Mouse (Mus musculus): Measurements from ENCODE around the gene Emp2. TPM values are rescaled to one million over a fixed set of nuclear protein-coding genes. Genes with fewer than 3 reads are reported as not detected.

Emp2 gene
- polyA plus RNA-seq, 1 experiment from 2014 or later, result 18.8 TPM

DNA sequence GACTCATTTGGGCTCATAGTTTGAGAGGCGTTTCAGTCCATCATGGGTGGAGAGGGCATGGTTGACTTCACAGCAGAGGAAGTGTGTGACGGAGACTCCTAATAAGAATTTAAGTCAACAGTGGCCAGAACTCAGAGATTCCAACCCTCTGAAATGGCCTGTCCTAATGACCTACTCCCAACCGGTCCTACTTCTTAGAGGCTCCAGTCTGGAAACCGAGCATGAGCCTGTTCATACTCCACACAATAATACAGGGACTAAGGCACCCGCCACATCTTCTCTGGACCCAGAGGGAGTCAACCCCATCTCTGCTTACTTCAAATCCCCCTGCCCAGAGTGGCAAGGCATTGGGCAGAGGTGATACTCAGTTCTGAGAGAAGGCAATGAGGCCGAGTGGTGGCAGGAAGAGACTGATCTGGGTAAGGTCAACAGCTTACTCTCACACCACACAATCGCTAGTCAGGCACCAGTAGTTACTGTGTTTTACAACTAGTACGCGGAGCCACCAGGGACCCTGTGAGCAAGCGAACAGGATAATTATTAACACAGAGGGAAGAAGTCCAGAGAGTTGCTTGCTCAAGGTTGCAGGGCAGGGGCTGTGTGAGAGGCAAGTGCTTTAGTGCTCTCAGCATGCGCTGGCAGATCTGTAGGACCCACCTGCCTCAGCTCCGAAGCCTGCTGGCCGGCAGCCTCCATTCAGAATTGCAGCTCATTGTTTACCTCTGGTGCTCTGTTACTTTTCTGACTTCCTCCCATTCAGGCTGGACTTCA, 14.0 kb upstream of the Emp2 start:
- no peaks in the 10 kb centered on the region for H3K36me3 ChIP-seq (ENCODE audit: control insufficient read depth, insufficient read depth, low read length)
- H3K4me3 ChIP-seq (ENCODE audit: low read depth, low read length), result no peak overlapping the region
- H3K4me2 ChIP-seq (ENCODE audit: low read length), result no peak overlapping the region
- no peaks in the 10 kb centered on the region for H3K9me3 ChIP-seq (replicated peaks; ENCODE audit: control insufficient read depth, low read length, poor library complexity, severe bottlenecking)
- H3K9ac ChIP-seq (ENCODE audit: low read depth, low read length), result no peak overlapping the region
- ATAC-seq, result no peak
- H3K27ac ChIP-seq (ENCODE audit: low read length), result no peak overlapping the region
- 62% methylated on average over 13 of the region's 13 CpGs for WGBS
- no peaks in the 10 kb centered on the region for H3K27me3 ChIP-seq (ENCODE audit: control insufficient read depth, insufficient read depth, low read depth, low read length)
- H3K4me1 ChIP-seq (ENCODE audit: control insufficient read depth, insufficient read depth, low read length), result no peaks in the 10 kb centered on the region

DNA sequence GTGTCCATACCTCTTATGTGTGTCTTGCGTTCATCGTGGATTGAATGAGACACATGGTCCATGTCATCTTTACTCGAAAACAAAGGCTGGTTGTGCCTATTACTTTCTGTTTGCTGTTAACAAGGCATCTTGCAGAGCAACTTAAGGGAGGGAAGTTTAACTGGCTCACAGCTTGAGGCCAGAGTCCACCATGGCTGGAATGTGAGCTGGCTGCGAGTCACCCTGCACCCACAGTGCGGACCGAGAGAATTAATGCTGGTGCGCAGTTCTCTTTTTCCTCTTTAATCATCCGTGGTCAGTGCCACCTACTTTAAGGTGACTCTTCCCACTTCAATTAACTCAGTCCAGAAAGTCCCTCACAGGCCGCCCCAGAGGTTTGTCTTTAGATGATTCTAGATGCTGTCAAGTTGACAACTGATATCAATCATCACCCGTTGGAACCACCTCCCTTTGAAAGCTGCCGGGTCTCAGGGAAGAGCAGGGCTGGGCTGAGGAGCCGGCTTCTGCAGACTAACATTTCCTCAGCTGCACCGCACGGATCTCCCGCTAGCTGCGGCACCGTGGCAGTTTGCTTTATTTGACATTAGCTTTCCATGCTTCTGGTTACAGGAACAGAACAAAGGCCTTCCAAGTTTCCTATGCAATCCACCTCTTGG, 6.3 kb upstream of the Emp2 start:
- H3K9ac ChIP-seq (ENCODE audit: low read depth, low read length), result no peak overlapping the region
- H3K4me3 ChIP-seq (ENCODE audit: low read depth, low read length), result no peak overlapping the region
- 64% methylated on average over 17 of the region's 17 CpGs for WGBS
- no peak overlapping the region for H3K27ac ChIP-seq (ENCODE audit: low read length)
- H3K4me2 ChIP-seq (ENCODE audit: low read length), result no peak overlapping the region
- H3K27me3 ChIP-seq (ENCODE audit: control insufficient read depth, insufficient read depth, low read depth, low read length), result no peaks in the 10 kb centered on the region
- H3K4me1 ChIP-seq (ENCODE audit: control insufficient read depth, insufficient read depth, low read length), result no peaks in the 10 kb centered on the region
- H3K9me3 ChIP-seq (replicated peaks; ENCODE audit: control insufficient read depth, low read length, poor library complexity, severe bottlenecking), result no peaks in the 10 kb centered on the region
- H3K36me3 ChIP-seq (ENCODE audit: control insufficient read depth, insufficient read depth, low read length), result no peaks in the 10 kb centered on the region
- ATAC-seq, result no peak

DNA sequence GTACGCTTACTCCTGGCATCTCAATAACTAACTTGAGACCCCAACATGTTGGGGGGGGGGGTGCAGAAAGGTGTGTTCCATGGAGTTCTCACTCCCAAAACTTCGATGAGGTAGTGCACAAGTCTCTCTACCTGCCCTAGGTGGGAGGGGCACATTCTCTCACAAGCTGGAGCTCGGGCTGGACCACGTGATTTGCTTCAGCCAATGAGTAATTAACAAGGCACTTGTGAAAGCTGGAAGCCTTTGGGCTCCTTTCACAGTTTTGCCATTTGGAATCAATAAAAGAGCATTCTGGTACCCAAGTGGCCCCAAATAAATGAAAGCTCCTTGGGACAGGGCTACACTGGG, 3.4 kb upstream of the Emp2 start:
- H3K4me2 ChIP-seq (ENCODE audit: low read length), result no peak overlapping the region
- H3K27ac ChIP-seq (ENCODE audit: low read length), result no peak overlapping the region
- H3K4me3 ChIP-seq (ENCODE audit: low read depth, low read length), result no peak overlapping the region
- 68% methylated on average over 4 of the region's 4 CpGs for WGBS
- no peaks in the 10 kb centered on the region for H3K9me3 ChIP-seq (replicated peaks; ENCODE audit: control insufficient read depth, low read length, poor library complexity, severe bottlenecking)
- no peak for ATAC-seq
- no peak overlapping the region for H3K9ac ChIP-seq (ENCODE audit: low read depth, low read length)
- H3K27me3 ChIP-seq (ENCODE audit: control insufficient read depth, insufficient read depth, low read depth, low read length), result peaks cover 19% of the 10 kb centered on the region
- H3K36me3 ChIP-seq (ENCODE audit: control insufficient read depth, insufficient read depth, low read length), result no peaks in the 10 kb centered on the region
- H3K4me1 ChIP-seq (ENCODE audit: control insufficient read depth, insufficient read depth, low read length), result peaks cover 10% of the 10 kb centered on the region

DNA sequence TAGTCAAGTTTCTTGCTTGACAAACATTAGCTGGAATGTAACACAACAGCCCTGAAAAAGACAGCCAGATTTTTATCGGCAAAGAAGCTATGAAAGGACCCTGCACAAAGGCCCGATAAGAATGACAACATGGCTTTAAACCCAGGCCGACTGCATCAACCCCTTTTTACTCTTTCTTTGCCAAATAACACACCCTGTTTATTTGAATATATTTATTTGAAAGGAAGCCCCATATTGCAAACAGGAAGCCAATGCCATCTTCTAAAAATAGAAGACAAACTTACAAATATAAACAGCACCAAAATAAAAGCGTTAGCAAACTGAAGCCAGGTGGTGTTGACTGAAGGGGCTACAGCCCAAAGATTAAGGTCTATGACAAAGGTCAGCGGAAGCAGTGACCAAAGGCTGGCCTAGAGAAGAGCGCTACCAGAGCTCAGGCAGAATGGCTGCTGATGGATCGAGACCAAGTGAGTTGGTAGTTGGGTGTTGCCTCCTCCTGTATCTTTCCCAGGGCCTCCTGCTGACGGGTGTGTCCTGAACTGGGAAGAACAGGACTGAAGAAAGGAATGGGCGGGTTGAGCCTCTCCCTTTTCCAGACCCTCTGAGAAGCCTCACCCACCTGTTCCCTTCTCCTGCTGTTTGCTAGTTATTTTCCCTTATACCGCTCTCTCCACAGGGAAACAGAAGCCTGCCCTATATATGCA, 2.9 kb upstream of the Emp2 start:
- no peak overlapping the region for H3K9ac ChIP-seq (ENCODE audit: low read depth, low read length)
- 81% methylated on average over 10 of the region's 10 CpGs for WGBS
- no peak overlapping the region for H3K4me3 ChIP-seq (ENCODE audit: low read depth, low read length)
- H3K4me1 ChIP-seq (ENCODE audit: control insufficient read depth, insufficient read depth, low read length), result peaks cover 10% of the 10 kb centered on the region
- no peaks in the 10 kb centered on the region for H3K9me3 ChIP-seq (replicated peaks; ENCODE audit: control insufficient read depth, low read length, poor library complexity, severe bottlenecking)
- no peaks in the 10 kb centered on the region for H3K36me3 ChIP-seq (ENCODE audit: control insufficient read depth, insufficient read depth, low read length)
- no peak for ATAC-seq
- H3K27ac ChIP-seq (ENCODE audit: low read length), result no peak overlapping the region
- H3K27me3 ChIP-seq (ENCODE audit: control insufficient read depth, insufficient read depth, low read depth, low read length), result peaks cover 20% of the 10 kb centered on the region
- H3K4me2 ChIP-seq (ENCODE audit: low read length), result no peak overlapping the region

DNA sequence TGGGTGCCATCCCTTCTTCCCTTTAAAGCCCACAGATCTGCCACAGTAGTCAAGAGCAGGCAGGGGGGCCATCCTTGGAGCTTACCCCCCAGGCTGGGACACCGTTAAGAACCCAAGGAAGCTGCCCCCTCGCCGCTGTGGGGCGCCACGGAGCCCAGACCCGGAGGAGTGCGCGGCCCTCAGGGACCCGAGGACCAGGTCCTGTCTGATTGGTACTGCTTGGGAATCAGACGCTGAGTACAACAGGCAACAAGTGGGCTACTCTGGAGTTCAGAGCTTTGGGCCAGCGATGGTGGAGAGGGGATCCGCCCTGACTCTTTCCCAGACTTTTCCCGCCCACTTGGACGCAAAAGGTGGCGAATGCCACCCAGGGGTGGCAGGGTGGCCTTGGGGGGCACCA, 542 bp downstream of the Emp2 start:
- Histone ChIP-seq H3K9ac (ENCODE audit: low read depth, low read length) (peak overlapping the region; percentile 64; the same call in 1 of the 2 replicates), H3K9me3 (replicated peaks; ENCODE audit: control insufficient read depth, low read length, poor library complexity, severe bottlenecking) (no peaks in the 10 kb centered on the region), H3K4me3 (ENCODE audit: low read depth, low read length) (peak overlapping the region; percentile 47), H3K4me1 (ENCODE audit: control insufficient read depth, insufficient read depth, low read length) (peaks cover 10% of the 10 kb centered on the region), H3K27ac (ENCODE audit: low read length) (no peak overlapping the region), H3K36me3 (ENCODE audit: control insufficient read depth, insufficient read depth, low read length) (no peaks in the 10 kb centered on the region), H3K4me2 (ENCODE audit: low read length) (peak overlapping the region; percentile 93), H3K27me3 (ENCODE audit: control insufficient read depth, insufficient read depth, low read depth, low read length) (peaks cover 20% of the 10 kb centered on the region)
- ATAC-seq, result peak; percentile 48; the same call in 1 of the 2 replicates
- 2% methylated on average over 15 of the region's 15 CpGs for WGBS

DNA sequence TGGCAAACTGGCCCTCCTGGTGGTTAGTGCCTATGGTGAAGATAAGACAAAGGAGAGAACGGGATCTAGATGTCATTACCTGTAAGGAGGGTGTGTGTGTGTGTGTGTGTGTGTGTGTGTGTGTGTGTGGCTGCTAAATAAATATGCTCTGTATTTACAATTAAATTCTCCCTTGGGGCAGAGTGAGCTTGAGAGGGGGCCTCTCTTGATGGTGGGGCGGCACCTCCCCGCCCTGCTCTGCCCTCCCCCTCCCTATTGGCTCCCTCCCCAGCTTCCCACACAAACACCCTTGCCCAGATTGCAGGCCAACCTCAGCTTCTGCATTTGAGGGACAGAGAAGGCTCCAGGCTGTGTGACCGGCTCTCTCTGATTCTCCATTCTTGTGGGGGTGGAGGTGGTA, 1.8 kb downstream of the Emp2 start:
- no peak overlapping the region for H3K4me2 ChIP-seq (ENCODE audit: low read length)
- no peak overlapping the region for H3K9ac ChIP-seq (ENCODE audit: low read depth, low read length)
- no peaks in the 10 kb centered on the region for H3K9me3 ChIP-seq (replicated peaks; ENCODE audit: control insufficient read depth, low read length, poor library complexity, severe bottlenecking)
- 88% methylated on average over 4 of the region's 4 CpGs for WGBS
- ATAC-seq, result no peak
- H3K4me1 ChIP-seq (ENCODE audit: control insufficient read depth, insufficient read depth, low read length), result peaks cover 10% of the 10 kb centered on the region
- H3K27ac ChIP-seq (ENCODE audit: low read length), result no peak overlapping the region
- H3K4me3 ChIP-seq (ENCODE audit: low read depth, low read length), result no peak overlapping the region
- peaks cover 20% of the 10 kb centered on the region for H3K27me3 ChIP-seq (ENCODE audit: control insufficient read depth, insufficient read depth, low read depth, low read length)
- no peaks in the 10 kb centered on the region for H3K36me3 ChIP-seq (ENCODE audit: control insufficient read depth, insufficient read depth, low read length)

DNA sequence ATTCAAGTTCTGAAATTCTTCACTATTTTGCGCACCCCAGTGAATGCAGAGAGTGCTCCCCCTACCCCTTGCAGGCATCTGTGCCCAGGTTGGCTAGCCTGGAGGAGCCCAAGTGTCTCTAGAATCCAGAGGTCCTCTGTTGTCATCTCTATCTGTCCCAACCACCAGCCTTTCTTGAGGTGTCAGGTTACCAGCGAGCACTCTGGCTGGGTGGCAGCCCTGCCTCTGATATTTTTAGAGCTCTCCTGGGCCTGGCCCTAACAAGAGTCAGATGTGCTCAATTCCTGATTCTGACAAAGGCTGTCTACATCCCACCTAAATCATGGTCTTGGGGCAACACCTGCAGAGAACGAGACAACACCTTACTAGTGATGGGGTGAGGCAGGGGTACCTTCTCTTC, 2.7 kb downstream of the Emp2 start:
- no peak for ATAC-seq
- Histone ChIP-seq H3K36me3 (ENCODE audit: control insufficient read depth, insufficient read depth, low read length) (no peaks in the 10 kb centered on the region), H3K4me1 (ENCODE audit: control insufficient read depth, insufficient read depth, low read length) (peaks cover 10% of the 10 kb centered on the region), H3K27ac (ENCODE audit: low read length) (no peak overlapping the region), H3K9me3 (replicated peaks; ENCODE audit: control insufficient read depth, low read length, poor library complexity, severe bottlenecking) (no peaks in the 10 kb centered on the region), H3K4me3 (ENCODE audit: low read depth, low read length) (no peak overlapping the region), H3K9ac (ENCODE audit: low read depth, low read length) (no peak overlapping the region), H3K4me2 (ENCODE audit: low read length) (no peak overlapping the region), H3K27me3 (ENCODE audit: control insufficient read depth, insufficient read depth, low read depth, low read length) (peaks cover 20% of the 10 kb centered on the region)
- 67% methylated on average over 3 of the region's 3 CpGs for WGBS

DNA sequence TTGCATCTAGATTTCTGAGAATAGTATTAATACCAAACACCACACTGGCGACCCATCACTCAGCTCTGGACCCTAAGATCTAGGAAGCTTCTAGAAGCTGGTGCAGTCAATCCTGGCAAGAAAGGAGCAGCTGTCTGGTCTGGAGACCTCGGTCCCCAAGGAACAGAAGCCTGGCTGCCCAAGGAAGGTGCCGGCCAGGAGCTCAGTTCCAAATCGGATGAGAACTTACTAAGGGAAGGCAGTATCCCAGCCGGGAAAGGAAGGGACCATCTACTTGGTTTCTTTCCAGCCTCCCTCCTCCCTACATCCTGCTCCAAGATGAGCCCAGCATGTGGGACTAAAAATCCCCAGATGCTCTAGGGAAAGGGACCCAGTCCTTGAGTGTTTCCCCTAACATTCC, 3.3 kb downstream of the Emp2 start:
- Histone ChIP-seq H3K27ac (ENCODE audit: low read length) (no peak overlapping the region), H3K4me3 (ENCODE audit: low read depth, low read length) (no peak overlapping the region), H3K9me3 (replicated peaks; ENCODE audit: control insufficient read depth, low read length, poor library complexity, severe bottlenecking) (no peaks in the 10 kb centered on the region), H3K36me3 (ENCODE audit: control insufficient read depth, insufficient read depth, low read length) (no peaks in the 10 kb centered on the region), H3K4me2 (ENCODE audit: low read length) (no peak overlapping the region), H3K9ac (ENCODE audit: low read depth, low read length) (no peak overlapping the region), H3K4me1 (ENCODE audit: control insufficient read depth, insufficient read depth, low read length) (peaks cover 10% of the 10 kb centered on the region), H3K27me3 (ENCODE audit: control insufficient read depth, insufficient read depth, low read depth, low read length) (peaks cover 20% of the 10 kb centered on the region)
- 88% methylated on average over 5 of the region's 5 CpGs for WGBS
- no peak for ATAC-seq

DNA sequence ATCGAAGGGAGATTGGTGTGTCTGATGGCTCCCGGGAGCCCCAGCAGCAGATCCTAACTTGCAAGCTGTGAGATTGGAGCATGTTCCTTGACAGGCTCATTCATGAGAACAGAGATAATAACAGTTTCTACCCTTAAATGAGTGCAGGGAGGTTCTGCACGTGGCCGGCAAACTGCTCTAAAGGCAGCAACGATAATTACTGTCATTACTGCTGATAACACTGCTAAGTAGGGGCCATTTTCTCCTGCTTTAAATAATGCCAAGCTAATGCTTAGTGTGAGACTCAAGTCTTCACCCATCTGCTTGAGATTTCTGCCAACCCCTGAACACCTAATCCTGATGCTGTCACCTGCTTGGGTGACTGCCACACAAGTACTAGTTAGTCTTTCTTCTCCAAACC, 6.4 kb downstream of the Emp2 start:
- no peak overlapping the region for H3K4me2 ChIP-seq (ENCODE audit: low read length)
- no peaks in the 10 kb centered on the region for H3K36me3 ChIP-seq (ENCODE audit: control insufficient read depth, insufficient read depth, low read length)
- H3K27me3 ChIP-seq (ENCODE audit: control insufficient read depth, insufficient read depth, low read depth, low read length), result peaks cover 3% of the 10 kb centered on the region; the same call in 1 of the 2 replicates
- H3K9ac ChIP-seq (ENCODE audit: low read depth, low read length), result no peak overlapping the region
- ATAC-seq, result no peak
- WGBS, result 87% methylated on average over 5 of the region's 5 CpGs
- no peak overlapping the region for H3K4me3 ChIP-seq (ENCODE audit: low read depth, low read length)
- H3K4me1 ChIP-seq (ENCODE audit: control insufficient read depth, insufficient read depth, low read length), result no peaks in the 10 kb centered on the region
- H3K27ac ChIP-seq (ENCODE audit: low read length), result no peak overlapping the region
- no peaks in the 10 kb centered on the region for H3K9me3 ChIP-seq (replicated peaks; ENCODE audit: control insufficient read depth, low read length, poor library complexity, severe bottlenecking)

All from midbrain, embryonic 16.5 days (tissue).